Mouse (Mus musculus) activated CD4-positive, CD25-positive, alpha-beta regulatory T cell, adult 4 months (primary cell): ENCODE data around the gene Bcl7c. TPM values are rescaled to one million over a fixed set of nuclear protein-coding genes. Genes with fewer than 3 reads are reported as not detected.
"Not testable (repeated sequence)": the region's sequence is repeated elsewhere in the genome, so short reads cannot be mapped to it uniquely, and the experiment has no call there.

Experiments used
- ATAC-seq: one replicate; pipeline ENCODE4 v1.8.0; 2017
- polyA plus RNA-seq, 2 experiments: library from polyadenylated mRNA; unstranded; fragments of 100-300 nt; shearing (Covaris generic); gene quantifications; one replicate each; pipeline ENCODE4 v1.2.1; 2017

The Bcl7c gene
- polyA plus RNA-seq, 2 experiments from 2014 or later, result 4.2 to 6.2 TPM

- ATAC-seq, result no peak
Measured at GRCm38 (mm10) chr7:127681888-127682553, 26.7 kb downstream of the Bcl7c start.

- no peak for ATAC-seq
Measured at GRCm38 (mm10) chr7:127680541-127680940, 28.2 kb downstream of the Bcl7c start.

- no peak for ATAC-seq
Measured at GRCm38 (mm10) chr7:127678811-127679210, 29.9 kb downstream of the Bcl7c start.

- no peak for ATAC-seq
Measured at GRCm38 (mm10) chr7:127677609-127678008, 31.1 kb downstream of the Bcl7c start.

- no peak for ATAC-seq
Measured at GRCm38 (mm10) chr7:127677077-127677476, 31.7 kb downstream of the Bcl7c start.

- no peak for ATAC-seq
Measured at GRCm38 (mm10) chr7:127675391-127675811, 33.3 kb downstream of the Bcl7c start.

GRCm38 (mm10) chr7:127674977-127675376 is 33.8 kb downstream of the Bcl7c start:
- no peak for ATAC-seq

GRCm38 (mm10) chr7:127672776-127673175 is 36.0 kb downstream of the Bcl7c start:
- no peak for ATAC-seq

- ATAC-seq, result no peak
Measured at GRCm38 (mm10) chr7:127671880-127672774, 36.6 kb downstream of the Bcl7c start.

GRCm38 (mm10) chr7:127667171-127667570 is 41.6 kb downstream of the Bcl7c start:
- ATAC-seq, result no peak

GRCm38 (mm10) chr7:127666679-127667078 is 42.1 kb downstream of the Bcl7c start:
- no peak for ATAC-seq

GRCm38 (mm10) chr7:127666066-127666654 is 42.6 kb downstream of the Bcl7c start:
- ATAC-seq, result no peak

GRCm38 (mm10) chr7:127662926-127663325 is 45.8 kb downstream of the Bcl7c start:
- no peak for ATAC-seq

GRCm38 (mm10) chr7:127661833-127662232 is 46.9 kb downstream of the Bcl7c start:
- no peak for ATAC-seq

- no peak for ATAC-seq
Measured at GRCm38 (mm10) chr7:127660882-127661281, 47.9 kb downstream of the Bcl7c start.

GRCm38 (mm10) chr7:127656946-127657345 is 51.8 kb downstream of the Bcl7c start:
- no peak for ATAC-seq

- ATAC-seq, result no peak
Measured at GRCm38 (mm10) chr7:127654318-127654717, 54.4 kb downstream of the Bcl7c start.

- ATAC-seq, result no peak
Measured at GRCm38 (mm10) chr7:127652050-127652449, 56.7 kb downstream of the Bcl7c start.

- ATAC-seq, result no peak
Measured at GRCm38 (mm10) chr7:127651624-127652023, 57.1 kb downstream of the Bcl7c start.

GRCm38 (mm10) chr7:127649206-127649605 is 59.5 kb downstream of the Bcl7c start:
- ATAC-seq, result no peak

GRCm38 (mm10) chr7:127648516-127649201 is 60.1 kb downstream of the Bcl7c start:
- no peak for ATAC-seq

GRCm38 (mm10) chr7:127647576-127647975 is 61.2 kb downstream of the Bcl7c start:
- not testable (repeated sequence) for ATAC-seq

- peak; percentile 77 for ATAC-seq
Measured at GRCm38 (mm10) chr7:127646363-127646762, 62.4 kb downstream of the Bcl7c start.
